Mouse (Mus musculus): ENCODE measurements around the gene BC048562.

The BC048562 gene

GRCm38 (mm10) chr9:108450292-108451169 is 14.2 kb downstream of the BC048562 start:
- in situ Hi-C loops (cut with MboI; ENCODE audit: low sequenced_read_pairs), result no loop called here

GRCm38 (mm10) chr9:108451170-108451493 is 14.8 kb downstream of the BC048562 start:
- in situ Hi-C loops (cut with MboI; ENCODE audit: low sequenced_read_pairs), result no loop called here

GRCm38 (mm10) chr9:108451519-108452160 is 15.4 kb downstream of the BC048562 start:
- in situ Hi-C loops (cut with MboI; ENCODE audit: low sequenced_read_pairs), result no loop called here

- in situ Hi-C loops (cut with MboI; ENCODE audit: low sequenced_read_pairs), result no loop called here
These were observed 16.1 kb downstream of the BC048562 start for GRCm38 (mm10) chr9:108452291-108452906.

- in situ Hi-C loops (cut with MboI; ENCODE audit: low sequenced_read_pairs), result no loop called here
These were observed 16.6 kb downstream of the BC048562 start for GRCm38 (mm10) chr9:108452911-108453310.

GRCm38 (mm10) chr9:108453458-108453857 is 17.2 kb downstream of the BC048562 start:
- in situ Hi-C loops (cut with MboI; ENCODE audit: low sequenced_read_pairs), result no loop called here

- in situ Hi-C loops (cut with MboI; ENCODE audit: low sequenced_read_pairs), result no loop called here
These were observed 18.1 kb downstream of the BC048562 start for GRCm38 (mm10) chr9:108454429-108454828.

GRCm38 (mm10) chr9:108455747-108456571 is 19.7 kb downstream of the BC048562 start:
- in situ Hi-C loops (cut with MboI; ENCODE audit: low sequenced_read_pairs), result no loop called here

GRCm38 (mm10) chr9:108456953-108457352 is 20.7 kb downstream of the BC048562 start:
- in situ Hi-C loops (cut with MboI; ENCODE audit: low sequenced_read_pairs), result no loop called here

- in situ Hi-C loops (cut with MboI; ENCODE audit: low sequenced_read_pairs), result no loop called here
These were observed 23.6 kb downstream of the BC048562 start for GRCm38 (mm10) chr9:108459939-108460318.

- in situ Hi-C loops (cut with MboI; ENCODE audit: low sequenced_read_pairs), result no loop called here
These were observed 24.3 kb downstream of the BC048562 start, which contains the start of gene Ccdc71 for GRCm38 (mm10) chr9:108460319-108461178. Gene Ccdc71 (plus strand): TSS chr9:108460527.

GRCm38 (mm10) chr9:108461181-108461631 is 24.9 kb downstream of the BC048562 start, which contains the start of gene Klhdc8b:
Gene Klhdc8b (minus strand): TSS chr9:108461581.
- in situ Hi-C loops (cut with MboI; ENCODE audit: low sequenced_read_pairs), result no loop called here

- in situ Hi-C loops (cut with MboI; ENCODE audit: low sequenced_read_pairs), result no loop called here
These were observed 25.4 kb downstream of the BC048562 start for GRCm38 (mm10) chr9:108461675-108462074.

- in situ Hi-C loops (cut with MboI; ENCODE audit: low sequenced_read_pairs), result no loop called here
These were observed 25.9 kb downstream of the BC048562 start for GRCm38 (mm10) chr9:108462192-108462591.

- in situ Hi-C loops (cut with MboI; ENCODE audit: low sequenced_read_pairs), result no loop called here
These were observed 27.4 kb downstream of the BC048562 start for GRCm38 (mm10) chr9:108463713-108464112.

- in situ Hi-C loops (cut with MboI; ENCODE audit: low sequenced_read_pairs), result no loop called here
These were observed 29.9 kb downstream of the BC048562 start for GRCm38 (mm10) chr9:108466219-108466618.

GRCm38 (mm10) chr9:108469430-108469829 is 33.1 kb downstream of the BC048562 start:
- in situ Hi-C loops (cut with MboI; ENCODE audit: low sequenced_read_pairs), result no loop called here

- in situ Hi-C loops (cut with MboI; ENCODE audit: low sequenced_read_pairs), result no loop called here
These were observed 33.6 kb downstream of the BC048562 start for GRCm38 (mm10) chr9:108469845-108470244.

- in situ Hi-C loops (cut with MboI; ENCODE audit: low sequenced_read_pairs), result no loop called here
These were observed 38.2 kb downstream of the BC048562 start for GRCm38 (mm10) chr9:108474528-108474927.

All from CH12F3 (cell line).